10 mouse cellular contexts compared by ENCODE assay signal in the genomic region with DNA sequence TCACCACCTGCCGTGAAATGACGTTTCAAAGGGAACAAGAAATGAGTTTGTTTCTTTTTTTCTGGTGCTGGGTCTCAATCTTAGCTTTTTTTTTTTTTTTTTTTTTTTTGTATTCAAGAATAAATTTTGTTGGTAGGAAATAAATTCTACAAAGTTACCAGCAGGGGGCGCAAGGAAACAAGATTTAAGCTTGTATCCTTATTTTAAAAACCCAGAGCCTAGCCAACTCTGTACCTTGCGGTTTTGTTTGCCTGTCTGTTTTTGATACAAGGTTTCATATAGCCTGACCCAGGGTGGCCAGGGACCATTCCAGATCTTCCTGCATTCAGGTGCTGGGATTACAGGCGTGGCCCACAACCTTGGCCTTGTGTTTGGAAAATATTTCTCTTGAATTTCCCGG. TPM values are rescaled to one million over a fixed set of nuclear protein-coding genes. Genes with fewer than 3 reads are reported as not detected.
A peak's percentile ranks its signal among the peaks of the same experiment; 100 is the strongest.
DNase-seq lines count a peak whose midpoint lies in the region; ATAC-seq and TF ChIP-seq lines count a peak whose summit lies in the region.
"Had no signal": no experiment of that assay in that cellular context is flagged by ENCODE, and none has a peak within 500 bp of the region (broad histone marks: within the 10 kb centered on the region; RNA-seq: fewer than 3 reads in every experiment).

No protein-coding gene starts in this region.

- H3K27ac ChIP-seq in heart, adult 2 months: peak overlapping the region; percentile 36; the same call in 1 of the 2 replicates
- H3K27ac ChIP-seq in heart, embryonic 10.5 days: no peak overlapping the region
- no peak overlapping the region for H3K27ac ChIP-seq in left cerebral cortex, adult 2 months
- H3K27ac ChIP-seq: embryonic facial prominence, embryonic 12.5 days; liver, embryonic 15.5 days had no signal

- H3K9ac ChIP-seq in heart, adult 2 months (ENCODE audit: low read depth, low read length): no peak overlapping the region
- H3K9ac ChIP-seq: embryonic facial prominence, embryonic 12.5 days; liver, embryonic 15.5 days had no signal

- H3K36me3 ChIP-seq in heart, adult 2 months (ENCODE audit: control insufficient read depth, insufficient read depth, low read length): no peaks in the 10 kb centered on the region
- H3K36me3 ChIP-seq in heart, embryonic 10.5 days: no peaks in the 10 kb centered on the region
- H3K36me3 ChIP-seq: embryonic facial prominence, embryonic 12.5 days; liver, embryonic 15.5 days had no signal

- TF ChIP-seq CTCF in heart, adult 2 months (IDR thresholded peaks at IDR 0.05): peak; percentile 73
- TF ChIP-seq CTCF in left cerebral cortex, adult 2 months (IDR thresholded peaks at IDR 0.05): peak; percentile 64

- no peak for TF ChIP-seq POLR2A in heart, adult 2 months (IDR thresholded peaks at IDR 0.05; ENCODE audit: insufficient read depth, low read depth, low read length)

- TF ChIP-seq EP300 in heart, adult 2 months (IDR thresholded peaks at IDR 0.05; ENCODE audit: insufficient read depth, low read depth, low read length): no peak

- H3K79me2 ChIP-seq in heart, adult 2 months (replicated peaks; ENCODE audit: control insufficient read depth, insufficient read depth, low read length): no peaks in the 10 kb centered on the region

- H3K4me1 ChIP-seq in heart, adult 2 months (ENCODE audit: control insufficient read depth, insufficient read depth, low read length): peaks cover 4% of the 10 kb centered on the region
- peaks cover 19% of the 10 kb centered on the region for H3K4me1 ChIP-seq in heart, embryonic 10.5 days

- ATAC-seq in monocyte, adult 5-6 weeks (replicated peaks; ENCODE audit: insufficient number of reproducible peaks, low FRiP score, low TSS enrichment, poor library complexity, severe bottlenecking): peak; percentile 33; the same call in 1 of the 2 replicates

- peak; percentile 48 to 55 for DNase-seq in heart, adult 2 months
- DNase-seq in heart, embryonic 10.5 days (ENCODE audit: low spot score): no peak
- DNase-seq in 416B (ENCODE audit: low read depth) (peak; percentile 94), R1 (ENCODE audit: low read depth, low spot score) (peak; percentile 87)
- DNase-seq in embryo, embryonic 10 days (ENCODE audit: low spot score): peak; percentile 91
- peak; percentile 54 to 56 for DNase-seq in left cerebral cortex, adult 2 months (ENCODE audit: extremely low spot score in 1 of 2, low spot score in 2 of 2)
- DNase-seq in thymus, postnatal 25 days: peak; percentile 69

- H3K4me3 ChIP-seq in heart, adult 2 months: no peak overlapping the region
- H3K4me3 ChIP-seq in heart, embryonic 10.5 days: no peak overlapping the region
- H3K4me3 ChIP-seq in left cerebral cortex, adult 2 months: no peak overlapping the region
- H3K4me3 ChIP-seq: embryonic facial prominence, embryonic 12.5 days; liver, embryonic 15.5 days had no signal

- H3K9me3 ChIP-seq in heart, embryonic 10.5 days: no peaks in the 10 kb centered on the region
- H3K9me3 ChIP-seq: embryonic facial prominence, embryonic 12.5 days; liver, embryonic 15.5 days had no signal

- intact Hi-C loops in heart, adult 2 months (cut with DNase I): loop anchor here (1.0 to 2.0 kb wide), 4 partner anchors 53 to 107 kb away; no protein-coding TSS in a partner anchor
- intact Hi-C loops in left cerebral cortex, adult 2 months (cut with DNase I): loop anchor here (1.0 to 2.0 kb wide), 3 partner anchors 49 to 107 kb away; partner anchors contain the start of gene Rhof

- 20% methylated on average over 6 of the region's 6 CpGs for WGBS in heart, adult 2 months
- WGBS in heart, embryonic 10.5 days: 31% methylated on average over 6 of the region's 6 CpGs

- no peaks in the 10 kb centered on the region for H3K27me3 ChIP-seq in heart, adult 2 months (ENCODE audit: control insufficient read depth, insufficient read depth, low read length)
- no peaks in the 10 kb centered on the region for H3K27me3 ChIP-seq in heart, embryonic 10.5 days (ENCODE audit: insufficient read depth, poor library complexity, severe bottlenecking)
- H3K27me3 ChIP-seq: embryonic facial prominence, embryonic 12.5 days; liver, embryonic 15.5 days had no signal

RNA-seq across cellular contexts. Expression of gene Tmem120b, which starts 4.0 kb away (rescaled TPM):
- total RNA-seq in heart, adult 2 months (2021): 10 to 100 TPM in 1 of 2 experiments, 1 to 10 TPM in 1; 6.6 to 10.4 TPM
- 10.3 and 10.5 TPM in 2 replicates for polyA plus RNA-seq in heart, adult 2 months (2012; rRNA removed)
- 13.6 and 14.3 TPM in 2 replicates for polyA plus RNA-seq in heart, embryonic 10.5 days (2016; fragmentation: Nextera tagmentation; extraction: Ambion mirVana)
- total RNA-seq in left cerebral cortex, adult 2 months (2021): 10 to 100 TPM; 16.0 to 16.2 TPM
- 0.67 to 3.5 TPM (median 2.0 TPM) in 3 replicates for total RNA-seq in monocyte, adult 5-6 weeks (2017)

RNA-seq across cellular contexts. Expression of gene Morn3, which starts 17.4 kb away (rescaled TPM):
- not detected for total RNA-seq in heart, adult 2 months (2021)
- not detected in 2 replicates for polyA plus RNA-seq in heart, adult 2 months (2012; rRNA removed)
- not detected in 2 replicates for polyA plus RNA-seq in heart, embryonic 10.5 days (2016; fragmentation: Nextera tagmentation; extraction: Ambion mirVana)
- total RNA-seq in left cerebral cortex, adult 2 months (2021): not detected
- not detected in 3 replicates for total RNA-seq in monocyte, adult 5-6 weeks (2017)
- polyA plus RNA-seq: embryonic facial prominence, embryonic 12.5 days; liver, embryonic 15.5 days had no signal

RNA-seq across cellular contexts. Expression of gene Orai1, which starts 49.3 kb away (rescaled TPM):
- 10 to 100 TPM; 11.7 to 15.8 TPM for total RNA-seq in heart, adult 2 months (2021)
- polyA plus RNA-seq in heart, adult 2 months (2012; rRNA removed): 39.0 and 42.8 TPM in 2 replicates
- 13.4 and 14.4 TPM in 2 replicates for polyA plus RNA-seq in heart, embryonic 10.5 days (2016; fragmentation: Nextera tagmentation; extraction: Ambion mirVana)
- 1 to 10 TPM; 6.9 to 9.5 TPM for total RNA-seq in left cerebral cortex, adult 2 months (2021)
- 14.6 to 21.8 TPM (median 17.2 TPM) in 3 replicates for total RNA-seq in monocyte, adult 5-6 weeks (2017)
